Mouse (Mus musculus) myocyte (in vitro differentiated cells): ENCODE results near the gene Eddm3b. TPM values are rescaled to one million over a fixed set of nuclear protein-coding genes. Genes with fewer than 3 reads are reported as not detected.

Source experiments
- H3K27me3 ChIP-seq: one replicate; pipeline ENCODE4 v1.6.1; 2011; ENCODE audit not compliant: control insufficient read depth, insufficient read depth, insufficient read length
- H3K36me3 ChIP-seq: one replicate; pipeline ENCODE4 v1.6.1; 2011; ENCODE audit not compliant: control insufficient read depth, insufficient read depth
- H3K4me2 ChIP-seq: one replicate; pipeline ENCODE4 v1.6.1; 2011; ENCODE audit warnings: low read depth, control low read depth
- H3K4me3 ChIP-seq: one replicate; pipeline ENCODE4 v1.5.1; 2011; ENCODE audit warnings: mild to moderate bottlenecking, control low read depth, moderate library complexity
- H3K79me2 ChIP-seq: one replicate; pipeline ENCODE4 v1.6.1; 2011; ENCODE audit not compliant: control insufficient read depth, insufficient read depth
- H3ac ChIP-seq: one replicate; pipeline ENCODE4 v1.6.1; 2011; ENCODE audit not compliant: control insufficient read depth, insufficient read length
- CEBPB ChIP-seq: IDR thresholded peaks from 2 replicates; pipeline ENCODE4 v1.6.1; 2011; ENCODE audit warnings: mild to moderate bottlenecking, moderate library complexity; ENCODE audit not compliant: poor library complexity, insufficient read depth, severe bottlenecking
- E2F4 ChIP-seq: IDR thresholded peaks from one replicate; pipeline ENCODE4 v1.6.1; 2011; ENCODE audit warnings: mild to moderate bottlenecking, control low read depth, moderate library complexity; ENCODE audit not compliant: insufficient read depth
- MAX ChIP-seq: IDR thresholded peaks from one replicate; pipeline ENCODE4 v1.6.1; 2011; ENCODE audit warnings: low read depth, mild to moderate bottlenecking, control low read depth
- MYOD1 ChIP-seq, 3 experiments: IDR thresholded peaks; one replicate each; pipeline ENCODE4 v1.6.1; 2011; ENCODE audit warnings: control low read depth in 2 of 3, low read depth in 2 of 3, mild to moderate bottlenecking in 2 of 3, moderate library complexity in 1 of 3; ENCODE audit not compliant: insufficient read length in 2 of 3, control insufficient read depth in 1 of 3
- MYOG ChIP-seq, 3 experiments: IDR thresholded peaks; one replicate each; pipeline ENCODE4 v1.6.1; 2011; ENCODE audit warnings: control low read depth in 2 of 3, low read depth in 2 of 3, mild to moderate bottlenecking in 2 of 3; ENCODE audit not compliant: insufficient read length in 2 of 3, control insufficient read depth in 1 of 3, insufficient read depth in 1 of 3
- POLR2A ChIP-seq: IDR thresholded peaks from one replicate; pipeline ENCODE4 v1.6.1; 2011; ENCODE audit warnings: low read depth, mild to moderate bottlenecking, control low read depth, moderate library complexity; ENCODE audit not compliant: insufficient read length
- POLR2AphosphoS2 ChIP-seq: IDR thresholded peaks from one replicate; pipeline ENCODE4 v1.6.1; 2011; ENCODE audit warnings: low read depth, control low read depth; ENCODE audit not compliant: insufficient read length
- REST ChIP-seq: IDR thresholded peaks from one replicate; pipeline ENCODE4 v1.6.1; 2011; ENCODE audit warnings: mild to moderate bottlenecking, control low read depth, moderate library complexity; ENCODE audit not compliant: insufficient read depth, insufficient read length
- SRF ChIP-seq: IDR thresholded peaks from one replicate; pipeline ENCODE4 v1.6.1; 2011; ENCODE audit warnings: low read depth; ENCODE audit not compliant: control insufficient read depth, insufficient read length
- TCF12 ChIP-seq: IDR thresholded peaks from one replicate; pipeline ENCODE4 v1.6.1; 2011; ENCODE audit warnings: mild to moderate bottlenecking, control low read depth; ENCODE audit not compliant: poor library complexity, insufficient read depth, severe bottlenecking
- TCF3 ChIP-seq: IDR thresholded peaks from one replicate; pipeline ENCODE4 v1.6.1; 2011; ENCODE audit warnings: low read depth, control low read depth; ENCODE audit not compliant: insufficient read length
- USF1 ChIP-seq: IDR thresholded peaks from one replicate; pipeline ENCODE4 v1.6.1; 2011; ENCODE audit warnings: low read depth, mild to moderate bottlenecking, control low read depth, moderate library complexity
- polyA plus RNA-seq: library from polyadenylated mRNA; unstranded; fragments of >200 nt; fragmentation: generic; extraction: Trizol; gene quantifications from one replicate; pipeline ENCODE4 v1.2.1, GENCODE M21; 2012; ENCODE audit warnings: missing spikeins

Eddm3b gene
- polyA plus RNA-seq, 1 experiment = 0.05 TPM

GRCm38 (mm10) chr14:51081035-51081434 lies 33.2 kb upstream of the Eddm3b start:
- no peaks in the 10 kb centered on the region for H3K36me3 ChIP-seq
- no peak overlapping the region for H3K4me3 ChIP-seq
- no peak overlapping the region for H3ac ChIP-seq
- no peak overlapping the region for H3K4me2 ChIP-seq
- no peaks in the 10 kb centered on the region for H3K27me3 ChIP-seq
- no peaks in the 10 kb centered on the region for H3K79me2 ChIP-seq
- TF ChIP-seq REST = no peak
- no peak for TF ChIP-seq E2F4
- TF ChIP-seq CEBPB = no peak
- TF ChIP-seq TCF3 = no peak
- no peak for TF ChIP-seq USF1
- TF ChIP-seq POLR2A = no peak
- no peak for TF ChIP-seq MAX

GRCm38 (mm10) chr14:51082599-51083581 lies 31.3 kb upstream of the Eddm3b start:
- Histone ChIP-seq H3K4me3 (peak overlapping the region; percentile 35), H3K27me3 (no peaks in the 10 kb centered on the region), H3K4me2 (peak overlapping the region; percentile 77), H3K79me2 (no peaks in the 10 kb centered on the region), H3ac (no peak overlapping the region), H3K36me3 (no peaks in the 10 kb centered on the region)
- TF ChIP-seq MYOD1 (IDR thresholded peaks at IDR 0.05; ENCODE audit: control insufficient read depth in 1 of 3, insufficient read length in 2 of 3, low read depth in 2 of 3) (no peak), E2F4 (no peak), MYOG (IDR thresholded peaks at IDR 0.05; ENCODE audit: control insufficient read depth in 1 of 3, insufficient read depth in 1 of 3, insufficient read length in 2 of 3, low read depth in 2 of 3) (no peak), CEBPB (no peak)

GRCm38 (mm10) chr14:51083805-51084204 lies 30.4 kb upstream of the Eddm3b start:
- H3K79me2 ChIP-seq = no peaks in the 10 kb centered on the region
- H3K27me3 ChIP-seq = no peaks in the 10 kb centered on the region
- H3K4me2 ChIP-seq = peak overlapping the region; percentile 77
- no peak for TF ChIP-seq SRF
- no peak for TF ChIP-seq POLR2A
- TF ChIP-seq POLR2AphosphoS2 = no peak
- TF ChIP-seq TCF12 = no peak
- no peak for TF ChIP-seq E2F4
- no peak for TF ChIP-seq TCF3
- TF ChIP-seq REST = no peak
- no peak for TF ChIP-seq MAX
- no peak for TF ChIP-seq MYOG (IDR thresholded peaks at IDR 0.05; ENCODE audit: control insufficient read depth in 1 of 3, insufficient read depth in 1 of 3, insufficient read length in 2 of 3, low read depth in 2 of 3)
- TF ChIP-seq USF1 = no peak
- no peak for TF ChIP-seq CEBPB
- no peak for TF ChIP-seq MYOD1 (IDR thresholded peaks at IDR 0.05; ENCODE audit: control insufficient read depth in 1 of 3, insufficient read length in 2 of 3, low read depth in 2 of 3)
- no peak overlapping the region for H3ac ChIP-seq
- H3K36me3 ChIP-seq = no peaks in the 10 kb centered on the region
- peak overlapping the region; percentile 35 for H3K4me3 ChIP-seq

- TF ChIP-seq E2F4 (no peak), POLR2A (no peak), USF1 (no peak), SRF (no peak), REST (no peak), CEBPB (no peak), MYOD1 (IDR thresholded peaks at IDR 0.05; ENCODE audit: control insufficient read depth in 1 of 3, insufficient read length in 2 of 3, low read depth in 2 of 3) (no peak), TCF12 (no peak), POLR2AphosphoS2 (no peak), MAX (no peak), TCF3 (no peak), MYOG (IDR thresholded peaks at IDR 0.05; ENCODE audit: control insufficient read depth in 1 of 3, insufficient read depth in 1 of 3, insufficient read length in 2 of 3, low read depth in 2 of 3) (no peak)
- Histone ChIP-seq H3ac (no peak overlapping the region), H3K27me3 (no peaks in the 10 kb centered on the region), H3K4me2 (no peak overlapping the region), H3K36me3 (no peaks in the 10 kb centered on the region), H3K79me2 (no peaks in the 10 kb centered on the region), H3K4me3 (no peak overlapping the region)
These were observed 29.1 kb upstream of the Eddm3b start for GRCm38 (mm10) chr14:51085086-51085485.
